Mouse (Mus musculus) MEL-GATA-1-ER (cell line): ENCODE measurements around the gene Slc7a14.

Source experiments
- DNase-seq: peaks from one replicate; pipeline ENCODE4 v3.0.0-alpha.2; 2012; ENCODE audit warnings: low read depth; ENCODE audit errors: extremely low read depth

Slc7a14 gene

DNA sequence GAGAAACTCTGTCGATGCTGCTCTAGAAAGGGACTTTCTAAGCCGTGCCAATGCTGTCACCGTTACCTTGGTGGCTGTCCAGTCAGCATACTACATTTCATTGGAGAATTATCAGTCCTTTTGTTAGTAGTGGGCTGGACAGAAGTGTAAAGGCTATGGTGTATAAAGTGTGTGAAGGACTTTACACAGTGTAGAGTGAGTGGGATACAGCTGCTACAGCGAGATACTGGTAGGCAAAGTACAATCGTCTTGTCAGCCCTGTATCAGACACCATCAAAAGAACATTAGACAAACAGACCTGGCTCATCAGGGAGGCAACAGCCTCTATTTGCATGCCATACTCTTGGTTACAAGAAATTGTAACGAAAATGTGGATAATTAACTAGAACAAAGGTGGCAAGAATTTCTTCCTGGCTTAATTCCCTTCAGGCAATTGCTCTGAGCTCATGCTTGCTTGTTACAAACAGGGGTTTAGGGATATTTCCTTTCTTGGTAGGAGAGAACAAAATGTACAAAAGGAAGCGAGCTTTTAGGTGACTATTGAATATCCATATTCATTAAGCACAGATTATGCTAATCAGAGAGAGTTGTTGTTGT lies 48.7 kb downstream of the Slc7a14 start:
- DNase-seq = no peak

- DNase-seq = no peak
Measured at GRCm38 (mm10) chr3:31260964-31261346, 49.2 kb downstream of the Slc7a14 start.

- DNase-seq = no peak
Measured at GRCm38 (mm10) chr3:31260329-31260963, 49.7 kb downstream of the Slc7a14 start.

DNA sequence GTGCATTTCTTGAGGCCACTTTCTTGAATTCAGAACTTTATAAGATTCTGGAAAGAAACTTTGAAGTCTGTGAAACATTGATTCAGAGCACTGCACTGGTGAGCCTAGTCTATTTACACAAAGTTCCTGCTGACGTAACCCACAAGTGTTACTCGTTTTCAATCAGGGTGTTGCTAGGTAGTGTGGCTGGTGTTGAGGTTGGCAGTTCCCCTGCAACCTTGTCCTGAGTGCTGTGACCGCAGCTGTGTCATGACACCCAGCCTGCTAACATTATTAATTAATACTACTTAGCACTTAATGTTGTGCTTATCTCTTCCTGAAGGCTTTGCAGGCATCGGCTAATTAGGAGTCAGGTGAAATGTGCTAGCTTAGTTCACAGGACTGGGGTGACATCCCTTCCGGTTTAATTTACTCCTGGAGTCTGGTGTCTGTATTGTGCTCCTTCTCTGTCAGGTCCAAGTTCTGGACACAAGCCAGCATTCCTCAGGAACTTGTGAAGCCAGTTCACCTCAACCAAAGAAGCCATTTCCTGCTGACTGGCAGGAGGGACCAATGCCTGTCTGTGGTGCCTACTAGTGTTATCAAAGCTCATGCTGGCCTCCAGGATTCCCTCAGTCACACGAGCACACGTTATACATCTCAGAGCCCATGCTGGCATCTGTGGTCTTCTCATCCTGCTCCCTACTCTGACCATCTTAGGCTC lies 50.5 kb downstream of the Slc7a14 start:
- DNase-seq = no peak

- no peak for DNase-seq
Measured at GRCm38 (mm10) chr3:31254427-31254826, 55.8 kb downstream of the Slc7a14 start.

GRCm38 (mm10) chr3:31253862-31254261 lies 56.3 kb downstream of the Slc7a14 start:
- no peak for DNase-seq

- no peak for DNase-seq
Measured at GRCm38 (mm10) chr3:31252566-31252965, 57.6 kb downstream of the Slc7a14 start.

DNA sequence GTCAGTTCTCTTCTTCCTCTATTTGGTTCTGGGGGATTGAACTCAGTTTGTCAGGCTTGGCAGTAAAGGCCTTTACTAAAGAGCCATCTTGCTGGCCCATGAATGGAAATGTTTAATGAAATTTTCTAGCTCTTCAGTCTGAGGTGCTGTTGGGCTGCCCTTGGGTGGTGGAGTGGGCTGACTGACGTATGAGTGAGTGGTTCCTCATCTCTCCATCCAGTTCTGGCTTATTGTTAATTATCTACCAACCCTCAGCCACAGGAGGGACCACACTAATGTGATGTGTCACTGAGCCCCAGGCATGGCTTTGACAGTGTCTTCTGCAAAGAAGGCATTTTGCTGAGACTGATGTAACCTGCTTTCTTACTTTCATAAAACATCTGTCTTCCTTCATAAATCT lies 66.7 kb downstream of the Slc7a14 start:
- DNase-seq = no peak

DNA sequence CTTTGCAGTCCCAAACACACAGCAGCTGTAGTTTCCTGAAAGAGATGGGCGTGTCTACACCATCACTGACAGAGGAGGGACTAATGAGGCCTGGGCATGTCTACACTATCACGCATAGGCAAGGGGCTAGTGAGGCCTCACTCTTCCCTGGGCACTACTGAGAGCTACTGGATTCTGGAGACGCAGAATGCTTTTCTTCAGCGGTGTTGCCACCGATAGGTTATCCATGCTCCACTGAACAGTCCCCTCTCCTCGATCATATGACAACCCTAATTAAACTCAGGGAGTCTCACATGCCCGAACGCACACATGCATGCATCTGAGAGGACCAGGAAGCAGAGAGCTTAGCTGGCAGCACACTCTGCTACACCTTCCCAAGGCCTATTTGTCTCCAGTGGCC lies 69.3 kb downstream of the Slc7a14 start:
- no peak for DNase-seq

DNA sequence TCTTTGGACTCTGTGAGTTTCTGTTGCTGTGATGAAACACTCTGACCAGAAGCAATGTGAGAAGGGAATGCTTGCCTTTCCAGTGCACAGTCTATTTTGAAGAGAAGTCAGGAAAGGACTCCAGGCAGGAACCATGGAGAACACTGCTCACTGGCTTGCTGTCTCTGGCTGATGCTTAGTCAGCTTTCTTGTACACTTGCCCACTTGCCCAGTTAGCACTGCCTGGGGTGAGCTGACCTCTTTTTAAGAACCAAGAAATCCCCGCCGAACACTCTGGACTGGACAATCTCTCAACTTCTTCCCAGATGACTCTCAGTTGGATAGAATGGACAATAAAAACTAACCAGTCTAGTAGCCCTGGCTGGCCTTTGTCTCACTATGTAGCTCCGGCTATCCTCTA lies 70.5 kb downstream of the Slc7a14 start:
- DNase-seq = no peak

DNA sequence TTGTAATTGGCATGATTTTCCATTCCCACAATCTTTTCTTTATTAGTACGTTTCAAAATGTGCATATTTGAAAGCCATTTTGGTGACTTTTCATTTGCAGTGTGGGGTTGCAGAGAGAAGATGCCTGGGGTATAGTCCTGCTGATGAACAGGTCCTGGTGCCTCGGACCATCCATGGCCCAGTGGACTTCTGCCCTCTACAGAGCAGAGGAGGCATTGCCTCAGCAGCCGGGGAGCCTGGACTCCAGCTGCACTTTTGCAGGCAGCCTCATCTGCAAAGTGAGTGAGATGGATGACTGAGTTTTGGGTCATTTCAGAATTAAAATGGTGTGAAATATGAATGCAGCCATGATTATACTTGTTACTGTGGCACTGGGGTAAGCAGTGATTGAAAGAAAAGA lies 72.2 kb downstream of the Slc7a14 start:
- no peak for DNase-seq

DNA sequence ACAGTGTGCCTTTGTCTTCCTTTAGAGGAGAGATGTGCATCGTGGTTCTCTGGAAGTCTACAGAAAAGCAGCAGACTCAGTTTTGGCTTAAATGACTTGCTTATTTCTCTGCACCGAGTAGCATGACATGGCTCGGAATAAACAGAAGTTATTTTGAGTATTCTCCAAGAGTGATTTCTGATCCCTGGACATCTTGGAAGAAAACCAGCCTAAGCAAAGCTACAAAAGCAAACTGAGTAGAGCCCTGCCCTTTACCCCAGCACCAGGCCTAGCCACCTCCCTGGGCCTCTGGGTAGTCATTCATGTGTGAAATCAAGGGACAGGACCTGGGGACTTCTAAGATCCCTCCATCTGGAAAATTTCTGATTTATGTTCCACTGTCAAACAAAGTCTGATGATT lies 74.0 kb downstream of the Slc7a14 start:
- DNase-seq = no peak

DNA sequence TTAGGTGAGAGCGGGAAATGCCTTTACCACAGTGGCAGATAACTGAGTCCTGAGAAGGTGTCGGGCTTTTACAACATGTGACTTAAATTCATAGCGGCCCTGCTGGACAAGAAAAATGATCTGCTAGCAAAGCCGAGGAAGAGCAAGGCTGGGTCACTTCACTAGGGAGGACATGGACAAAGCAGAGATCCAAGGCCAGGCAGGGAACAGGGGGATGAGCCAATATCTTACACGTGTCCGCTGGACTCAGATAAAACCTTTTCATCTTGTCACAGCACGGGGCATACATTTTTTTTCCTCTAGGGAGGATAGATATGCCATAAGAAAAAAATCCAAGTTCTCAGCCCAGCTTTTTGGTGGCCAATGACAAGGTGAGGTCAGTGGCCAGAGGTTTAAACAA lies 75.8 kb downstream of the Slc7a14 start:
- DNase-seq = no peak

DNA sequence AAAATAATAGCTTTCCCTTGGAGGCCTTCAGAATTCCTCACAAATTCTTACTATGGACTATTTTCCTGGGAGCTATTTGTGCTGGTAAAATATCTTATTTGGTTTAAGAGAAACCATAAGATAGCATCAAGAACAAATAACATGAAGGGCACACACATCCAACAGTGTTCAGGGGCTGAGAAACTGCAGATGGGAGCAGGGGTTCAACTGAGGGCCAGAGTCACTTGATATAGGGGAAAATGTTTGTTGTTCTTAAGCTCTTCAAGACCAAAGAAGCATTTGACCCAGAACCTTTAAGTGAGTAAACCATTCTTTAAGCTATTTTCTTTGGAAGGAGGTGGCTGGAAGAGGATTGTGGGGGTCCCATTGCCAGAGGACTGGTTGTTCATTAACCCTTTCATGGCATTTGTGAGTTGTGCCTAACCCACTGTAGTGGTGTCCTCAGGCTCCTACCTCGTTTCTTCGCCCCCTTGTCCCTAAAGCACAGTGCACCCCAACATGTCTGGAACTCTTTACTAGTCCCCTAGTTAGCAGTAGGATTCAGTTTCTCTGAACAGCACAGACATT lies 76.3 kb downstream of the Slc7a14 start:
- DNase-seq = no peak

- DNase-seq = no peak
Measured at GRCm38 (mm10) chr3:31229281-31229680, 80.9 kb downstream of the Slc7a14 start.

DNA sequence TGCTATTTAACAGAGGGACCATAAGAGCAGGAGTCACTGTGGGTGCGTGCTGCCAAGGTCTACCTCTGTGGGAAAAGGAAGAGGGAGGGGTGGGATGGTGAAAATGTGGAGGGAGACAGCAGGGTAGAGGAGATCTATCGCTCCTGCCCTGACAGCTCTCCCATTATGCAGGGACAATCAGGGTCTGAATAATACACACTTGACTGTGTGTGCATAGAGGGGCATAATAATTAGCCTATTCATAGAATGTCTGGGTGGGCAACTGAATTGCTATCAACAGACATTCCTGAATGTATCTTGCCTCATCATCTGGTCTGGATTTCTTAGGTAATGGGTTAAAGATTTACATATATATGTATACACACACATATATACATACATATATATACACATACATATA lies 81.7 kb downstream of the Slc7a14 start:
- DNase-seq = no peak

GRCm38 (mm10) chr3:31223551-31223950 lies 86.6 kb downstream of the Slc7a14 start:
- no peak for DNase-seq

DNA sequence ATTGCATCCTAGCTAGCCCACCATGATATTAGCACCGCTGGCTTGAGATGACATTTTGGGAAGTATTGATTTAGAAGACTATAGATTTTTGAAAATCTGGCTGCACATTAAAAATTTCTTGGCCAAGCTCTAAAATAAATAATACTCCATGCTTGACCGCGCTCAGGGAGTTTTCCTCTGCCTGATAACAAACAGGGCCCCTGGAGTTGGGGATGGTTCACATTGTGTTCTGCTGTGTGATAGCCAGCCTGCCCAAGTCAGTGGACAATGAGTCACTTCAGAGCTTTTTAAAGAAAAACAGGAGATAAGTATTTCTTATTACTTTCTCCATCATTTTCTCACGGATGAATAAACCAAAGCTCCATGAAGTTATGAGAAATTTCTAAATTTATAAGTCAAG lies 90.1 kb downstream of the Slc7a14 start:
- no peak for DNase-seq

DNA sequence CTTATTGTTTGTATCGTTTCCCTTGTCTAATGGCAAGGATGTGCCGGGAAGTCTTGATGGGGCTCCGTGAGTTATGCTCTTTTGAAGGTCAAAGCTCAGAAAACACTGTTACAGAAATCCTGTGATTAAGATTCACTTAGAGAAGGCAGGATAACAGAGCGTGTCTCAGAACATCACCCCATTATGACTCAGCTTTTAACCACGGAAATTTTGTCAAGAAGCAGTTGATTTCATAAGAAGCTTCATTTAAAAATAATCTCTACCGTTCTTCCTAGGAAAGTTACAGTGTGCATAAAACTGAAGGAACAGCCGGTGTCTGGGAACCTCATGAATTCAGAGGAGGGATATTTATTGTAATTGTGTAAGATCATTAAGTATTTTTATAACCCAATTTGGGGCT lies 90.7 kb downstream of the Slc7a14 start:
- DNase-seq = no peak

DNA sequence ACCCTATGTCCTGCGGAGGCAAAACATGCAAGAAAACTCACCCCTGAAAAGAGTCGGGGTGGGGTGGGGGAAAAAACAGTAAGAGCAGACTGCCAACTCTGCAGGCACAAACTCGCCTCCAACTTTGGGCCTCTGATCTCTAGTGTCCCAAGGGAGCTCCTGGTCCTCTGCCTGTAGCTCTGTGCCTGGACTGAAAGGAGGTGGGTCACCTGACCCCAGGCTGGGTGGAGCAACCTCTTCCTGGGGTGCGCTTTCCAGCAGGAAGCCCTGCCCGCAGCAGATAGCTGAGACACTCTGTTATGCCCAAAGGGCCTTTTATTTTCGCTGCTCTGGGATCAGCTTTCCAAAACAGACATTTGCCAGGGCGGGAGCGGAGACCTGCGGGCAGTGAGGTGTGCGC lies 92.7 kb downstream of the Slc7a14 start:
- DNase-seq = no peak

DNA sequence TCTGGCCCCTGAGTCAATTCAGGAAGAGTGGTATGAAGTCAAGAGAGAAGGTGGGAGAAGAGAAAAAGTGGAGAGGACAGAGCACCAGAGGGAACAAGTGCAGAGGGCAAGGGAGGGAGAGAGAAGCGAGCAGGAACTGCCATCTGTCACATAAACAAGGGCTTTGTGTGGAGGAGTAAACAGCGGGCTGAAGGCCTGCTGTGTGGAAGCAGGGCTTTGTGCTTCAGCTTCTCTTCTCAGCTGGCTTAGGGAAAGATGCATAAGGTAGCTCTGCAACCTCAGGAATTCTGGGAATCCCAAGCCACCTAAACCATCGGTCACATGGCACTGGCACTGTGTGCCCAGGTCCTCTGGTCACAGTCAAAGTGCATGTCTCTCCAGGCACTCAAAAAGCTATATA lies 96.4 kb downstream of the Slc7a14 start:
- no peak for DNase-seq

DNA sequence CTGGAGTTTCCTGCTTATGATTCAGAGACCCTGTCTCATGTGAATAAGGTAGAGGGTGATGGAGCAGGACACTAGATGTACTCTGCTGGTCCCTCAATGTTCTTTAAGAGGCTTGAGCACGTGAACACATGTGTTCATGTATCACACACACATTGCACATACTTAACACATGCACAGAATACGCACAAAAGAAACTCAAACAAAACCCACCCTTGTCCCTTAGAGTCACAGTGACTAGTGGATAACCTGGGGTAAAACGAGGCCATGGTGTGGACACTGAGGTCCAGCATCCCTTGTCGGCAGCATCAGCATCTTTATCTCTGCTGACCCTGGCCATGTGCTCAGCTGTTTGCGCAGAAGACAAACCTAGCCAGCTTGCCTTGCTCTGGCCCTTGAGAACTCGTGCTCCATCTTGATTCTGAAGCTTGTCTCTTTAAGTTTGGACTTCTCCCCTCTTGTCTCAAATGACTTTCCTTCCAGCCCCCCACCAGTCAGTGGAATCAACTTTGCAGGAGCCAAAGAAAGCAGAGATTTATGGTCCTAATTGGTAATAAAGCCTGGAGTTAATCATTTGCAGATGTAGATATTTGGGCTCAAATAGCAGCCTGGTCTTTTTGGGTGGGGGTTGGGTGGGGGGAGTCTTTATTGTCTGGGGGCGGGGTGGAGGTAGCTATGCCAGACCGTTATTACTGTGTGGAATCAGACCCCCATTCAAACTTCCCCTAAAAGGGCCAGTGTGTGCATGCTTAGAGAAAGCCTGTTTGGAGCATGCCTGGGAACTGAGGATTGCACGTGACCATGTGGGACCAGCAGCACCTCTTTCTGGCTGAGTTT lies 97.8 kb downstream of the Slc7a14 start:
- no peak for DNase-seq
